In genomic region chr6:98452277-98452676, GRCm38 (mm10) we compare ENCODE assay signal across 25 mouse cellular contexts.
DNase-seq lines count a peak whose midpoint lies in the region; ATAC-seq and TF ChIP-seq lines count a peak whose summit lies in the region.
"Had no signal": no experiment of that assay in that cellular context is flagged by ENCODE, and none has a peak within 500 bp of the region (broad histone marks: within the 10 kb centered on the region; RNA-seq: fewer than 3 reads in every experiment).

No protein-coding gene starts in this region.

- DNase-seq in forebrain, embryonic 14.5 days (ENCODE audit: low spot score), result peak; percentile 36
- no peak for DNase-seq in forebrain, embryonic 11.5 days (ENCODE audit: low spot score)
- DNase-seq in lung, adult 2 months, result no peak
- peak; percentile 3 for DNase-seq in lung, postnatal 36 days
- DNase-seq in lung, postnatal 14 days, result no peak
- no peak for DNase-seq in urinary bladder, postnatal 25 days (ENCODE audit: low spot score)
- no peak for DNase-seq in layer of hippocampus, postnatal 25 days (ENCODE audit: extremely low spot score in 1 of 2, low spot score in 1 of 2)
- DNase-seq: adrenal gland, postnatal 10 days; adrenal gland, postnatal 36 days; cerebellum, adult 11 months; cerebellum, adult 2 months; cerebellum, adult 9-11 months; cerebellum, postnatal 25 days; gastrocnemius, adult 2 months; gastrocnemius, postnatal 14 days; heart, adult 11 months had no signal

- no peaks in the 10 kb centered on the region for H3K4me1 ChIP-seq in forebrain, embryonic 14.5 days (ENCODE audit: control insufficient read depth, insufficient read depth, low read length)
- H3K4me1 ChIP-seq in forebrain, embryonic 11.5 days (replicated peaks; ENCODE audit: control insufficient read depth, insufficient read depth, low read length), result no peaks in the 10 kb centered on the region
- H3K4me1 ChIP-seq in lung, embryonic 16.5 days (replicated peaks; ENCODE audit: control insufficient read depth, insufficient read depth, low read length), result no peaks in the 10 kb centered on the region
- no peaks in the 10 kb centered on the region for H3K4me1 ChIP-seq in lung, adult 2 months (ENCODE audit: control insufficient read depth, insufficient read depth, low read length)
- H3K4me1 ChIP-seq: embryonic facial prominence, embryonic 12.5 days; embryonic facial prominence, embryonic 15.5 days; forebrain, embryonic 12.5 days; hindbrain, embryonic 12.5 days had no signal

- 82% methylated on average over 7 of the region's 7 CpGs for WGBS in forebrain, embryonic 14.5 days
- 84% methylated on average over 7 of the region's 7 CpGs for WGBS in forebrain, embryonic 11.5 days
- 43% methylated on average over 7 of the region's 7 CpGs for WGBS in lung, embryonic 16.5 days
- 42% methylated on average over 7 of the region's 7 CpGs for WGBS in lung, adult 2 months

- no peaks in the 10 kb centered on the region for H3K9me3 ChIP-seq in forebrain, embryonic 14.5 days (replicated peaks; ENCODE audit: control insufficient read depth, low read length)
- no peaks in the 10 kb centered on the region for H3K9me3 ChIP-seq in forebrain, embryonic 11.5 days (ENCODE audit: control insufficient read depth, low read length)
- no peaks in the 10 kb centered on the region for H3K9me3 ChIP-seq in lung, embryonic 16.5 days (ENCODE audit: control insufficient read depth, low read length)
- H3K9me3 ChIP-seq: embryonic facial prominence, embryonic 12.5 days; embryonic facial prominence, embryonic 15.5 days; forebrain, embryonic 12.5 days; hindbrain, embryonic 12.5 days had no signal

- ATAC-seq in forebrain, embryonic 14.5 days, result no peak
- ATAC-seq in forebrain, embryonic 11.5 days (replicated peaks; ENCODE audit: low FRiP score), result no peak
- ATAC-seq in lung, embryonic 16.5 days (ENCODE audit: low read depth), result peak; percentile 74
- ATAC-seq: activated CD4-positive, CD25-positive, alpha-beta regulatory T cell, adult 4 months; forebrain, embryonic 16.5 days; hindbrain, postnatal 0 days had no signal

- no peak overlapping the region for H3K27ac ChIP-seq in forebrain, embryonic 14.5 days (ENCODE audit: low read depth, low read length)
- no peak overlapping the region for H3K27ac ChIP-seq in forebrain, embryonic 11.5 days (ENCODE audit: low read depth, low read length)
- no peak overlapping the region for H3K27ac ChIP-seq in lung, embryonic 16.5 days (ENCODE audit: low read length)
- H3K27ac ChIP-seq: embryonic facial prominence, embryonic 12.5 days; embryonic facial prominence, embryonic 15.5 days; forebrain, embryonic 12.5 days; gastrocnemius, adult 2 months; hindbrain, embryonic 12.5 days; hindbrain, postnatal 0 days had no signal

- no peak for TF ChIP-seq CTCF in lung, adult 2 months (IDR thresholded peaks at IDR 0.05; ENCODE audit: insufficient read depth, low read length)

- no peak overlapping the region for H3K4me2 ChIP-seq in forebrain, embryonic 14.5 days (ENCODE audit: low read length)
- H3K4me2 ChIP-seq in forebrain, embryonic 11.5 days (ENCODE audit: low read depth, low read length, severe bottlenecking), result no peak overlapping the region
- no peak overlapping the region for H3K4me2 ChIP-seq in lung, embryonic 16.5 days (ENCODE audit: low read depth, low read length)
- H3K4me2 ChIP-seq: embryonic facial prominence, embryonic 12.5 days; embryonic facial prominence, embryonic 15.5 days; forebrain, embryonic 12.5 days; heart, embryonic 11.5 days; hindbrain, embryonic 12.5 days had no signal

- H3K4me3 ChIP-seq in forebrain, embryonic 14.5 days (ENCODE audit: low read depth, low read length), result no peak overlapping the region
- no peak overlapping the region for H3K4me3 ChIP-seq in forebrain, embryonic 11.5 days (ENCODE audit: low read depth, low read length)
- no peak overlapping the region for H3K4me3 ChIP-seq in lung, embryonic 16.5 days (ENCODE audit: low read length)
- H3K4me3 ChIP-seq in lung, adult 2 months (replicated peaks; ENCODE audit: extremely low read depth, low read depth, low read length), result no peak overlapping the region
- H3K4me3 ChIP-seq: embryonic facial prominence, embryonic 12.5 days; embryonic facial prominence, embryonic 15.5 days; forebrain, embryonic 12.5 days; gastrocnemius, adult 2 months; hindbrain, embryonic 12.5 days had no signal

- no peak overlapping the region for H3K9ac ChIP-seq in forebrain, embryonic 14.5 days (ENCODE audit: low read length)
- no peak overlapping the region for H3K9ac ChIP-seq in forebrain, embryonic 11.5 days (ENCODE audit: low read length)
- no peak overlapping the region for H3K9ac ChIP-seq in lung, embryonic 16.5 days (ENCODE audit: low read length)
- H3K9ac ChIP-seq: embryonic facial prominence, embryonic 12.5 days; embryonic facial prominence, embryonic 15.5 days; forebrain, embryonic 12.5 days; hindbrain, embryonic 12.5 days had no signal

- H3K27me3 ChIP-seq in forebrain, embryonic 14.5 days (replicated peaks; ENCODE audit: control insufficient read depth, insufficient read depth, low read length), result no peaks in the 10 kb centered on the region
- no peaks in the 10 kb centered on the region for H3K27me3 ChIP-seq in forebrain, embryonic 11.5 days (ENCODE audit: control insufficient read depth, insufficient read depth, low read length)
- no peaks in the 10 kb centered on the region for H3K27me3 ChIP-seq in lung, embryonic 16.5 days (ENCODE audit: control insufficient read depth, insufficient read depth, low read depth, low read length)
- H3K27me3 ChIP-seq: embryonic facial prominence, embryonic 12.5 days; embryonic facial prominence, embryonic 15.5 days; forebrain, embryonic 12.5 days; hindbrain, embryonic 12.5 days had no signal

- TF ChIP-seq POLR2A in lung, adult 2 months (IDR thresholded peaks at IDR 0.05; ENCODE audit: borderline replicate concordance, extremely low read depth, low read depth, low read length), result no peak

- H3K36me3 ChIP-seq in forebrain, embryonic 14.5 days (ENCODE audit: control insufficient read depth, insufficient read depth, low read length), result no peaks in the 10 kb centered on the region
- no peaks in the 10 kb centered on the region for H3K36me3 ChIP-seq in forebrain, embryonic 11.5 days (ENCODE audit: control insufficient read depth, insufficient read depth, low read length)
- no peaks in the 10 kb centered on the region for H3K36me3 ChIP-seq in lung, embryonic 16.5 days (ENCODE audit: control insufficient read depth, insufficient read depth, low read length)
- H3K36me3 ChIP-seq: embryonic facial prominence, embryonic 12.5 days; embryonic facial prominence, embryonic 15.5 days; forebrain, embryonic 12.5 days; hindbrain, embryonic 12.5 days had no signal

Comparison
In these comparisons a context has a peak if more than half of its experiments do, and no peak if none do; other contexts are left out.
1. DNase-seq: peak in forebrain, embryonic 14.5 days (single experiment) and lung, postnatal 36 days (single experiment); none in forebrain, embryonic 11.5 days (single experiment), lung, adult 2 months (single experiment), lung, postnatal 14 days (single experiment), urinary bladder, postnatal 25 days (single experiment) and layer of hippocampus, postnatal 25 days (0 of 2).